ENCODE assay signal across 8 mouse cellular contexts in genomic region chr11:75348199-75348889, GRCm38 (mm10). TPM values are rescaled to one million over a fixed set of nuclear protein-coding genes. Genes with fewer than 3 reads are reported as not detected.
DNase-seq lines count a peak whose midpoint lies in the region; ATAC-seq lines count a peak whose summit lies in the region.

Gene Rpa1 (minus strand): TSS chr11:75348324.
Gene Smyd4 (plus strand): TSS chr11:75348433.

- H3K36me3 ChIP-seq in heart, embryonic 14.5 days (ENCODE audit: control insufficient read depth, insufficient read depth, low read length) = peaks cover 3% of the 10 kb centered on the region
- H3K36me3 ChIP-seq in liver, embryonic 13.5 days = no peaks in the 10 kb centered on the region
- H3K36me3 ChIP-seq in stomach, embryonic 16.5 days (ENCODE audit: control insufficient read depth, insufficient read depth, low read length) = no peaks in the 10 kb centered on the region

- H3K9me3 ChIP-seq in heart, embryonic 14.5 days (ENCODE audit: control insufficient read depth, low read length) = no peaks in the 10 kb centered on the region
- no peaks in the 10 kb centered on the region for H3K9me3 ChIP-seq in liver, embryonic 13.5 days (replicated peaks)
- no peaks in the 10 kb centered on the region for H3K9me3 ChIP-seq in stomach, embryonic 16.5 days (replicated peaks; ENCODE audit: control insufficient read depth, low read length)

- under 1% methylated on average over 56 of the region's 56 CpGs for WGBS in heart, embryonic 14.5 days
- under 1% methylated on average over 56 of the region's 56 CpGs for WGBS in liver, embryonic 13.5 days (ENCODE audit: insufficient replicate concordance)
- under 1% methylated on average over 56 of the region's 56 CpGs for WGBS in stomach, embryonic 16.5 days

- peak within 1 kb of the TSS; percentile 89 to 90 for H3K27ac ChIP-seq in heart, embryonic 14.5 days (replicated peaks in 1 of 2; ENCODE audit: control insufficient read depth in 1 of 2, insufficient read depth in 1 of 2, low read depth in 2 of 2, low read length in 2 of 2)
- peak within 1 kb of the TSS; percentile 85 for H3K27ac ChIP-seq in liver, embryonic 13.5 days
- H3K27ac ChIP-seq in stomach, embryonic 16.5 days (ENCODE audit: low read length) = peak within 1 kb of the TSS; percentile 70

- peaks cover 5 to 14% of the 10 kb centered on the region in 2 experiments; a peak in 3 of 4 replicates for H3K4me1 ChIP-seq in heart, embryonic 14.5 days (ENCODE audit: control insufficient read depth in 2 of 2, insufficient read depth in 2 of 2, low read length in 2 of 2)
- peaks cover 59% of the 10 kb centered on the region for H3K4me1 ChIP-seq in liver, embryonic 13.5 days (replicated peaks)
- peaks cover 32% of the 10 kb centered on the region for H3K4me1 ChIP-seq in stomach, embryonic 16.5 days (ENCODE audit: control insufficient read depth, insufficient read depth, low read length)

- peak within 1 kb of the TSS; percentile 88 for H3K4me2 ChIP-seq in heart, embryonic 14.5 days (ENCODE audit: low read length)
- peak within 1 kb of the TSS; percentile 87 for H3K4me2 ChIP-seq in liver, embryonic 13.5 days
- peak within 1 kb of the TSS; percentile 83 for H3K4me2 ChIP-seq in stomach, embryonic 16.5 days (ENCODE audit: low read depth, low read length)

- ATAC-seq in CD4-positive, CD25-positive, alpha-beta regulatory T cell, adult 4 months = peak; percentile 96
- peak; percentile 99 for ATAC-seq in heart, embryonic 14.5 days (ENCODE audit: insufficient number of reproducible peaks, insufficient read depth, low FRiP score, low read depth)
- peak; percentile 99 for ATAC-seq in liver, embryonic 13.5 days (ENCODE audit: low read depth)
- peak; percentile 100 for ATAC-seq in stomach, embryonic 16.5 days (ENCODE audit: insufficient read depth, low FRiP score)

- H3K4me3 ChIP-seq in heart, embryonic 14.5 days (ENCODE audit: control insufficient read depth in 1 of 2, insufficient read depth in 1 of 2, low read depth in 1 of 2, low read length in 2 of 2) = peak within 1 kb of the TSS; percentile 70 to 71
- H3K4me3 ChIP-seq in liver, embryonic 13.5 days (replicated peaks) = peak within 1 kb of the TSS; percentile 99
- H3K4me3 ChIP-seq in stomach, embryonic 16.5 days (replicated peaks; ENCODE audit: low read length) = peak within 1 kb of the TSS; percentile 74

- H3K27me3 ChIP-seq in heart, embryonic 14.5 days (ENCODE audit: control insufficient read depth, insufficient read depth, low read length) = no peaks in the 10 kb centered on the region
- no peaks in the 10 kb centered on the region for H3K27me3 ChIP-seq in liver, embryonic 13.5 days
- no peaks in the 10 kb centered on the region for H3K27me3 ChIP-seq in stomach, embryonic 16.5 days (ENCODE audit: control insufficient read depth, insufficient read depth, low read length)

- DNase-seq in c-Kit-negative CD71-positive TER-119-positive erythroid progenitor cells, embryonic 14.5 days (ENCODE audit: low read depth, low spot score) = peak; percentile 87
- peak; percentile 80 for DNase-seq in fibroblast of lung, adult 2 months (ENCODE audit: low read depth)
- DNase-seq in kidney, postnatal 14 days = peak; percentile 97
- peak; percentile 96 for DNase-seq in liver, embryonic 13.5 days
- peak; percentile 94 for DNase-seq in neural tube, embryonic 10.5 days (ENCODE audit: extremely low spot score, low spot score)

- peak within 1 kb of the TSS; percentile 87 for H3K9ac ChIP-seq in heart, embryonic 14.5 days (ENCODE audit: low read length)
- peak within 1 kb of the TSS; percentile 96 for H3K9ac ChIP-seq in liver, embryonic 13.5 days
- peak within 1 kb of the TSS; percentile 83 for H3K9ac ChIP-seq in stomach, embryonic 16.5 days (ENCODE audit: low read length)

RNA-seq across cellular contexts. Expression of gene Rpa1, which starts in this region (rescaled TPM):
- 100 to 1,000 TPM; 214 to 322 TPM for polyA plus RNA-seq in CD4-positive, CD25-positive, alpha-beta regulatory T cell, adult 4 months (2017; shearing (Covaris generic))
- polyA plus RNA-seq in heart, embryonic 14.5 days (2014; fragmentation: Nextera tagmentation; extraction: Ambion mirVana) = 82.8 and 87.4 TPM in 2 replicates
- polyA plus RNA-seq in liver, embryonic 13.5 days (2015; fragmentation: Nextera tagmentation; extraction: Ambion mirVana) = 113 and 137 TPM in 2 replicates
- 111 and 112 TPM in 2 replicates for polyA plus RNA-seq in stomach, embryonic 16.5 days (2015; fragmentation: Nextera tagmentation; extraction: Ambion mirVana)

RNA-seq across cellular contexts. Expression of gene Smyd4, which starts in this region (rescaled TPM):
- 10 to 100 TPM; 21.2 to 31.7 TPM for polyA plus RNA-seq in CD4-positive, CD25-positive, alpha-beta regulatory T cell, adult 4 months (2017; shearing (Covaris generic))
- polyA plus RNA-seq in heart, embryonic 14.5 days (2014; fragmentation: Nextera tagmentation; extraction: Ambion mirVana) = 13.8 and 15.2 TPM in 2 replicates
- 5.1 and 6.6 TPM in 2 replicates for polyA plus RNA-seq in liver, embryonic 13.5 days (2015; fragmentation: Nextera tagmentation; extraction: Ambion mirVana)
- polyA plus RNA-seq in stomach, embryonic 16.5 days (2015; fragmentation: Nextera tagmentation; extraction: Ambion mirVana) = 8.1 and 9.8 TPM in 2 replicates

Comparison
In these comparisons a context has a peak if more than half of its experiments do, and no peak if none do; other contexts are left out.
1. Peak in every context shown above with its lines: DNase-seq, ATAC-seq, H3K4me3 ChIP-seq and H3K27ac ChIP-seq.